Mouse (Mus musculus): ENCODE data around the gene Tnfrsf14.

GRCm38 (mm10) chr4:154922931-154923330, 5.4 kb downstream of the Tnfrsf14 start:
- TF ChIP-seq EP300 (IDR thresholded peaks at IDR 0.05; ENCODE audit: low read depth) (no peak), CTCF (IDR thresholded peaks at IDR 0.05; ENCODE audit: low read depth) (no peak)

Data from liver, postnatal 0 days (tissue).